Mouse (Mus musculus): ENCODE results near the gene Lmnb2. TPM values are rescaled to one million over a fixed set of nuclear protein-coding genes. Genes with fewer than 3 reads are reported as not detected.

Lmnb2 gene
- 8.0 and 11.8 TPM in 2 replicates for total RNA-seq (2017)

DNA sequence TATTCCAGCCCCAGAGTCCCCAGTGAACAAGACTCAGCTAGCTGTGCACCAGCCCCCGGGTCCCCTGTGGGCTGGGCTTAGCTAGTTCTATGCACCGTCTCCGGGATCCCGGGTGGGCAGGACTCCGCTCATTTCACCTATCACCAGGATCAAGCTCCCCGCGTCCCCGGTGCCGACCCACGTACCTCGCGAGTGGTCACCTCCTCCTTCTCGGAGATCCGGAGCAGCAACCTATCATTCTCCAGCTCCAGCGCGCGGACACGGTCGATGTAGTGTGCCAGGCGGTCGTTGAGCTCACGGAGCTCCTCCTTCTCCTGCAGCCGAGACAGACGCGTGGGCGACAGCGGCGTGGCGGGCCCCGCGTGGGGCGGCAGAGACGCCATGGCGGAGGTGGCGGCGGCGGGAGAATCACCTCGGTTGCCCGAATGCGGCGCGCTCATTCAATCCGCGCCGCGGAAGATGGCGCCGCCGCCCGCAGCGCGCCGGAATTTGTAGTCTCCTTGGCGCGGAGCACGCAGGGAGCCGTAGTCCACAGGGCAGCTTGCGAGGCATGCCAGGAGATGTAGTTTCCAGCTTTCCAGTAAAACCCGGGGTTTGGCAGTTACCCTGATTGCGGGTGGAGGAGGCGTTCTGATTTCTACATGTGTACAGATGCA lies at the start of gene Lmnb2:
Gene Lmnb2 (minus strand): TSS at position 467 of the 656 bp plus-strand sequence.
- ATAC-seq (ENCODE audit: extremely low read depth, insufficient number of reproducible peaks, low FRiP score, poor library complexity, severe bottlenecking), result peak; percentile 39; the same call in 1 of the 2 replicates

DNA sequence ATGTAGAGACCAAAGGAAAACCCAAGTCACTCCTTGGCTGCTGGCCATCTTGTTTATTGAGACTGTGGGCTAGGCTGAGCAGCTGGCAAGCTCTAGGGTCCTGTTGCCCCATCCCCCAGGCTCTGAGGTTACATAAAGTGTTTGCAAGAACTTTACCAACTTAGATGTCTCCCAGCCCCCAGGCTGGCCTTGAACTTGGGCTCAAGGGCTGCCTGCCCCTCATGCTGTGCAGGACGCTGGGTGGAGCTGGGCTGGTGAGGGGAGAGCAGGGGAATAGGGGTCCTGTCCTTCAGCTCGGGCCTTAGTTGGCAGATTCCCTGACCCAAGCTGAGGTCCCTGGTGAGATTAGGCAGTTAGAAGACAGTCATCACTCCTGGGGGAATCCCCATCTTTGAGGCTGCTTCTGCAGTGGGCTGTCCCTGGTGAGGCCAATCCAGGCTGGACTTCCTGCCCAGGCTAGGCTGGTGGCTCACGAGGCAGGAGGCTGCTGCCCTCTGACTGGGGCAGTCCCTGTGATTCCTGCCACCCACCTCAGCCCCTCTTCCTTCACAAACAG lies 49.1 kb upstream of the Lmnb2 start:
- ATAC-seq (ENCODE audit: extremely low read depth, insufficient number of reproducible peaks, low FRiP score, poor library complexity, severe bottlenecking), result no peak

DNA sequence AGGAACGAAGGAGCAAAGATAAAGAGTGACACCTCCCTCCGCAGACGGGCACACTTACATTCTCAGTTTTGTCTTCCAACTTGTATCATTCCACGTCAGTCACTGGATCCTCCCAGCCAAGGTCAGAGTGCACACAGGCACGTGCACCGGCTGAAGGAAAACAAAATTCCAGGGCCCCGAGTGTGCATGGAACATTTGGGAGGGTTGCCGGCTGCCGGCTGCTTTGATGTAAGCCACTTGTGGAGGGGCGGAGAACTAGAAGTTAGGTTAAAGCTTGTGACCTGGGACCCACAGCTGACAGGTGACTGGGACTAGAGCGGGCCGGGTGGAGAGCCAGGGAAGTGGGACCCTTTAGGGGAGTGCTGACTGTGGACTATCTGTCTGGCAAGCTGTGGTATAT lies 48.3 kb upstream of the Lmnb2 start:
- no peak for ATAC-seq (ENCODE audit: extremely low read depth, insufficient number of reproducible peaks, low FRiP score, poor library complexity, severe bottlenecking)

GRCm38 (mm10) chr10:80963031-80963975 lies 45.3 kb upstream of the Lmnb2 start:
- ATAC-seq (ENCODE audit: extremely low read depth, insufficient number of reproducible peaks, low FRiP score, poor library complexity, severe bottlenecking), result no peak

GRCm38 (mm10) chr10:80962585-80962984 lies 44.5 kb upstream of the Lmnb2 start:
- ATAC-seq (ENCODE audit: extremely low read depth, insufficient number of reproducible peaks, low FRiP score, poor library complexity, severe bottlenecking), result no peak

DNA sequence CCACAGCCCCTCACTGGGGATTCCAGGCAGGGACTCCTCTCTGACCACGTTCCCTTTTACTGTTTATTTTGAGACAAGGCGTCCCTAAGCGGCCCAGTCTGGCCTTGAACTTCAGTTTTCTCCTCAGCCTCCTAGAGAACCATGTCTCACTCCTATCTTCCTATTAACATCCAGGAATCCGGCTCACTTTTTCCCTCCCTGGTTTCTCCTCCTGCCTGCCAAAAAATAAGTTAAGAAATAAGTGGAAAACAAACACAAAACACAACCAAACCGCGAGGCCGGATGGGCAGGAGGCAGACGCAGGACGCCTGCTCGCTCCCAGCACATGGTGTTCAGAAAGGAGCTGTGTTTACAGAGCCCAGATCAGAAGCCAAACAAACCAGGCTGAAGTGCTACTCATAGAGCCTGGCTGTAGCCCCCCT lies 44.0 kb upstream of the Lmnb2 start:
- ATAC-seq (ENCODE audit: extremely low read depth, insufficient number of reproducible peaks, low FRiP score, poor library complexity, severe bottlenecking), result no peak

DNA sequence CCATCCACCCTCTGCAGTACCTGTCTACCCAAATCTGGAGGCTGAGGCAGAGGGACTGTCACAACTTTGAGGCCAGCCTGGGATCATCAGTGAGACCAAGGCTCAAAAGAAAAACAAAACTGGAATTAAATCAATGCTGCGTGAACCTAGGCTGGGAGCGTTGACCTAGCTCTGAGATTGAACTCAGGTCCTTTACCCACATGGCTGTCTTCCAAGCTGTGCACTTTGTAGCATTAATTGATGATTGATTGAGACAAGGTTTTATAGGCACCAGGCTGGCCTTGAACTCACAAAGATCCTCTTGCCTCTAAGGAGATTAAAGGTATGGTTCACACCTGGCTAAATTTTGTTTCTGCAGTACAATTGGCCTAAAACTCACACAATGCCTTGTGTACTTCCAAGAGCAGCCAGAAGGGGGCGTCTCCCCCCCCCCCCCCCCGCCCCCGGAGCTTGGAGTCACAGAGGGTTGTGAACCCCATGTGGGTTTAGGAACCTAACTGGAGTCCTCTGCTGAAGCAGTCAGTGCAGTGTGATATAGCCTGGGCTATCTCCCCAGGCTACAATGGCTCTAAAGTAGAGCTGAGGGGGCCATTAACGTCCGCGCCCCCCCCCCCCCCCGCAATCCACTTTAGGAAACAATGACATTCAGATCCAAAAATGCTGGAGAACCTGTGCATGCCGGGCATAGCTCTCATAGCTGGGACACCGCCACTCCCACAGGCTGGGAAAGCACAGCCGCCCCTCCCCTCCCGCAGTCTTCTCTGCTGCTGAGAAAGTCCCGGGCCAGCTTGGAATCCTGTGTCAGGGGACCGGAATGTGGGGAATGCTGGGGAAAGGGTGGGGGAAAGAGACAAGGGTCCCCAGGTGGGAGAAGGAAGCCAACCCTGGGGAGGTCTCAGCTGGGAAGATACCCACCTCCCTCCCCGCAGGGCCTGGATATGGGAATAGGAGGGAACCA lies 42.8 kb upstream of the Lmnb2 start:
- ATAC-seq (ENCODE audit: extremely low read depth, insufficient number of reproducible peaks, low FRiP score, poor library complexity, severe bottlenecking), result 0 out of 2 replicates have a peak, but pooled peaks have one; percentile 17

GRCm38 (mm10) chr10:80958979-80959637 lies 41.1 kb upstream of the Lmnb2 start:
- ATAC-seq (ENCODE audit: extremely low read depth, insufficient number of reproducible peaks, low FRiP score, poor library complexity, severe bottlenecking), result no peak

- ATAC-seq (ENCODE audit: extremely low read depth, insufficient number of reproducible peaks, low FRiP score, poor library complexity, severe bottlenecking), result no peak
Observed at GRCm38 (mm10) chr10:80957791-80958190, 39.7 kb upstream of the Lmnb2 start.

DNA sequence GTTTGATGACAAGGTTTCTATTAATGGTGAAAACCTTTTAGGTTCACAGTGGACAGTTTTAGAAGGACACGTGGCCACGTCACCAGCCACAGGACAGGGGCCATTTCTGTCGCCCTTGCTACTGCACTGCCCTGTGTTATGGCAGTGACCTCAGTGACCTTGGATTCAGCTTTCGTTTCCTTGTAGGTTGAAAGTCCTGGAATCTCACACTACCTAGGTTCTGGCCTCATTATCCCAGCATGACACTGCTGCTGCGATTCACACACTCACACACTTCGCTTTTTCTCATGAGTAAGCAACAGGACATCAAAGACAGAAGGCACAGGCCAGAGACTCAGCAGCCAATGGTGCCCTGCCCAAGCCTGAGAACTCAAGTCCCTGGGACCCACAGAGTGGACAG lies 38.9 kb upstream of the Lmnb2 start:
- no peak for ATAC-seq (ENCODE audit: extremely low read depth, insufficient number of reproducible peaks, low FRiP score, poor library complexity, severe bottlenecking)

DNA sequence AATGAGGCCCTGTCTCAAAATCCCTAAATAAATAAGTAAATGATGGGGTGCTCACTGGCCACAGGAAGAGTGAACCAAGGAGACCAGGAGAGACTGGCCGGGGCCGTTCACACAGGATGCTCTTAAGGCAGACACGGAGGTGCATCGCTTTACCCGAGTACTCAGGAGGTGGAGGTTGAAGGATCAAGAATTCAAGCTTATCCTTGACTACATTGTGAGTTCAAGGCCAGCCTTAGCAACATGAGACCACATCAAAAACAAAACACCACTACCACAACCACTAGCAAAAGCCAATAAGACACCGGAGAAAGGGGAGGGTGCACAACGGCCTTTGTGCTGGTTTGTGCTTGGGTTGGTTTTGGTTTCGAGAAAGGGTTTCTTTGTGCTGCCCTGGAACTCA lies 38.3 kb upstream of the Lmnb2 start:
- no peak for ATAC-seq (ENCODE audit: extremely low read depth, insufficient number of reproducible peaks, low FRiP score, poor library complexity, severe bottlenecking)

DNA sequence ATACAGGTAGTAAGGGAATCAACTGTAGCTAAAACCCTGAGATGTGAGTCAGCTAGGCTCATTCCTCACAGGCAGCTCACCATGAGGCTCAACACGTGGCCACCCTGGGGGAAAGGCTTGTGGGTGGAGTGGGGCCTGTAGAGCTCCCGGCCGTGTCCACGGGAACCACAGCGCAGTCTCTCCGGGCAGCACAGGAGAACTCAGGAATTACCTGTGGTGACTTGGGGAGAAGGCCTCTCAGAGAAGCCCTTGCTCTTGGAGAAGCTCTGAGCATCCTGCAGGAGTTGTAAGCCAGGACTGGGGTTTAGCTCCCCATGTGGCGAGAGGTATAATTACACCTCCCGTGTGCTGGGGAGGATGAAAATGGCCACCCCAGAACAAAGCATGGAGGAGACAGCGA lies 37.5 kb upstream of the Lmnb2 start:
- ATAC-seq (ENCODE audit: extremely low read depth, insufficient number of reproducible peaks, low FRiP score, poor library complexity, severe bottlenecking), result peak; percentile 81

DNA sequence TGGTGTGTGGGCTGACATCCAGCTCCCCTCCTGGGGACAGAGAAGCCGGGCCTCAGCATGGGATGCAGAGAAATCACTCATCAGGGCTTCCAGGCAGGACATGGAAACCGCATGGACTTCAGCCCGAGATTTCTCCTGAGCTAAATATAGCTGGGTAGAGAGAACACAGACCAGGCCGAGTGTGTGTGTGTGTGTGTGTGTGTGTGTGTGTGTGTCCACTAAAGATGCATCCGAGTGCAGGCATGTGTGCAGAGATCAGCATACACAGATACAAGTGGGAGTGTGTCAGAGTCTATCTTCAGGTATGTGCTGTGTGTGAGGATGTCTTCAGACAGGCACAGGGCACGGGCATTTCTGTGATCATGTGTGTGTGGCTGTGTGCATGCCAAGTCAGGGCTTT lies 36.8 kb upstream of the Lmnb2 start:
- ATAC-seq (ENCODE audit: extremely low read depth, insufficient number of reproducible peaks, low FRiP score, poor library complexity, severe bottlenecking), result no peak

GRCm38 (mm10) chr10:80954415-80954814 lies 36.4 kb upstream of the Lmnb2 start:
- no peak for ATAC-seq (ENCODE audit: extremely low read depth, insufficient number of reproducible peaks, low FRiP score, poor library complexity, severe bottlenecking)

DNA sequence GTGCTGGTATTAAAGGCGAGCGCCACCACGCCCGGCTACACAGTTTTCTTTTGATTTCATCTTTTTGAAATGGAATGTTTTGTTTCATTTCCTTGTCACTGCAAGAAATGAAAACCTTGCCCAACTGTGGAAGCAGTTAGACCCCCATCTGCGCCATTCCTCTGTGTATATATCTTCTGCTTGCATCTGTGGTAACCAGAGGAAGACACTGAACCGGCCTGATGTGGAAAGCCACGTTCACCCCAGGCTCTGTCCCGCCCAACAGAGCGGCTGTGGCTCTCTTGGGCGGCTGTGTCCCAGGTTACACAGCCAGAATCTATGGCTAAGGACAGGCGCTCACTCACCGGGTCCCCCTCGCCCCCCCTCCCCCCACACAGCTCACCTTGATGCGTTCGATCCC lies 34.4 kb upstream of the Lmnb2 start:
- no peak for ATAC-seq (ENCODE audit: extremely low read depth, insufficient number of reproducible peaks, low FRiP score, poor library complexity, severe bottlenecking)

- no peak for ATAC-seq (ENCODE audit: extremely low read depth, insufficient number of reproducible peaks, low FRiP score, poor library complexity, severe bottlenecking)
Observed at GRCm38 (mm10) chr10:80951761-80952390, 33.8 kb upstream of the Lmnb2 start.

DNA sequence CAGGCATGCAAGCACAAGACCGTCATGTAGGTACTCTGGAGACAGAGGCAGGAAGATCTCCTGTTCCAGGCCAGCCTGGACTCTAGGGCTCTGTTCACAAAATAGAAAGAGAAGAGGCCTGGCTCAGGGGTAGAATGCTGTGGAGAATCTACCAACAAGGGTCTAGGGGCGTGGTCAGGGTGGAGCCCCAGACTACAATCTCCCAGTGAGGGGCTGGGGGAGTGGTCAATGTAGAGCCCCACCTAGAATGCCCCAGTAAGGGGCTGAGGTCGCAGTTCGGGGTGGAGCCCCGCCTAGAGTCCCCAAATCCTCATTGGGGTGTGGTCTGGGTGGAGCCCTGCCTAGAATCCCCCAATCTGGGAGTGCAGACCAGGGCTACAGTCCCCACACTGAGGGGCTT lies 32.3 kb upstream of the Lmnb2 start:
- no peak for ATAC-seq (ENCODE audit: extremely low read depth, insufficient number of reproducible peaks, low FRiP score, poor library complexity, severe bottlenecking)

DNA sequence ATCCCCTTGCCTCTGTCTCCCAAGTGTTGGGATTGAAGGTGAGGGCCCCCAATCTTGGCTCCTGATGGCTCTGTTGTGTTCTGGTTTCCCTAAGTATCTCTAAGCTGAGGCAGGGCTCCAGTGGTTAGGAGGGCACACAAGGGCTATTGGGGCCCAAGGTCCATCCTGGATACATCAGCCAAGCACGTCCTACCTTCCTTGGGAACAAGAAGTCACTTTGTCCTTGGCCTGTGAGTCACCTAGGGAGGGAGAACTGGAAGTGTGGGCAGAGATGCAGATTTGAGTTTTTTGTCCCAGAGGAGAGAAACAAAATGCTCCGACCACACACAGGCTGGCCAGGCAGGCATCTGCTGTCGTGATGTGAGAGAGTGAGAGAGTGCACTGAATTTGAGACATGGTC lies 31.0 kb upstream of the Lmnb2 start:
- ATAC-seq (ENCODE audit: extremely low read depth, insufficient number of reproducible peaks, low FRiP score, poor library complexity, severe bottlenecking), result no peak
